Mouse (Mus musculus): Measurements from ENCODE around the gene Gm17349. TPM values are rescaled to one million over a fixed set of nuclear protein-coding genes. Genes with fewer than 3 reads are reported as not detected.
A peak's percentile ranks its signal among the peaks of the same experiment; 100 is the strongest.
"Not testable (repeated sequence)": the region's sequence is repeated elsewhere in the genome, so short reads cannot be mapped to it uniquely, and the experiment has no call there.

Gene Gm17349
- polyA plus RNA-seq (2015; fragmentation: Nextera tagmentation; extraction: Ambion mirVana) = not detected in 2 replicates

DNA sequence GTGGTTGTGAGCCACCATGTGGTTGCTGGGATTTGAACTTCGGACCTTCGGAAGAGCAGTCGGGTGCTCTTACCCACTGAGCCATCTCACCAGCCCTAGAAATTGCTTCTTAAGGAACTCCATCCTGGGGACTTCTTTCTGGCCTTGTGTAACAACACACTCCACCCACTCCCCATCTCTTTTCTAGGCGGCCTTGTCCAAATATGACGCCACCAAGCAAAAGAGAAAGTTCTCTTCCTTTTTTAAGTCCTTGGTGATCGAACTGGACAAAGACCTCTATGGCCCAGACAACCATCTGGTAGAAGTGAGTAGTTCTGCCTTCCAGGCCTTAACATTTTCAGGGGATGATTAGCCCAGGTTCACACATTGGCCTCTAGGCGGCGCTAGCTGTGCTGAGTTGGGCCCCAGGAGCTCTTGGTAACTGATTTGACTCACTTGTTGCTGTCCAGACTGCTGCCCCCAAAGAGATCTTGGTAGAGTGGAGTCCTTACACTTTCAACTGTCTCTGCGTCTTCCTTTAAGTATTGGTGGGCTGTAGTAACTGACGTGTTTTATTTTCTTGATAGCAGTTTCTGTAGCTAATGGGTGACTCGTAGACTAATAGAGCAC, at the start of gene Gm17349:
Gene Gm17349 (minus strand): TSS at position 51 of the 609 bp plus-strand sequence.
- WGBS = 63% methylated on average over 11 of the region's 11 CpGs
- H3K36me3 ChIP-seq = peaks cover 58% of the 10 kb centered on the region

DNA sequence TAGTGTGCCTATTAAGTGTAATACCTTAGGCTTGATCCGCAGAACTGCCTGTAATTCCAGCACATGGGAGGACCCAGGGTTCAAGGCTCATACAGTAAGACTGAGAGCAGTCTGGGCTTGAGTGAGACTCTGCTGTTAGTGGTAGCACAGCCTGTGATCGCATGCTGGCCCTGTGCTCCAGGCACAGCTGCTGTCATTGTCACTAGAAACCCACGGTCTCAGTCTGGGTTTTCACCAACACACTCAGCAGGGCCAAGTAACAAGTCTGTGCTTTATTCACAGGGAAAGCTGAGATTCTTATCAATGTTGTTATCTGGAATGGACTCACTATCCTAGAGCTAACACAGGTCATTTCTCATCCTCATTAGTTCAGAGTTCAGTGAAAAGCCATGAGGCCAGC, 48.9 kb upstream of the Gm17349 start:
- no peak overlapping the region for H3K4me2 ChIP-seq (replicated peaks)
- no peaks in the 10 kb centered on the region for H3K36me3 ChIP-seq
- no peaks in the 10 kb centered on the region for H3K4me1 ChIP-seq
- H3K9me3 ChIP-seq = no peaks in the 10 kb centered on the region
- no peak overlapping the region for H3K27ac ChIP-seq (replicated peaks)
- no peak for ATAC-seq (replicated peaks)
- 71% methylated on average over 3 of the region's 3 CpGs for WGBS
- H3K9ac ChIP-seq (replicated peaks) = no peak overlapping the region
- H3K27me3 ChIP-seq = no peaks in the 10 kb centered on the region
- H3K4me3 ChIP-seq = no peak overlapping the region

More for the DNA sequence above, at the start of gene Gm17349:
- H3K27ac ChIP-seq (replicated peaks) = peak within 1 kb of the TSS; percentile 95
- no peaks in the 10 kb centered on the region for H3K27me3 ChIP-seq
- H3K9ac ChIP-seq (replicated peaks) = peak within 1 kb of the TSS; percentile 39
- peak within 1 kb of the TSS; percentile 74 for H3K4me3 ChIP-seq
- peak within 1 kb of the TSS; percentile 71 for H3K4me2 ChIP-seq (replicated peaks)
- H3K4me1 ChIP-seq = peaks cover 37% of the 10 kb centered on the region
- ATAC-seq (replicated peaks) = no peak
- no peaks in the 10 kb centered on the region for H3K9me3 ChIP-seq

DNA sequence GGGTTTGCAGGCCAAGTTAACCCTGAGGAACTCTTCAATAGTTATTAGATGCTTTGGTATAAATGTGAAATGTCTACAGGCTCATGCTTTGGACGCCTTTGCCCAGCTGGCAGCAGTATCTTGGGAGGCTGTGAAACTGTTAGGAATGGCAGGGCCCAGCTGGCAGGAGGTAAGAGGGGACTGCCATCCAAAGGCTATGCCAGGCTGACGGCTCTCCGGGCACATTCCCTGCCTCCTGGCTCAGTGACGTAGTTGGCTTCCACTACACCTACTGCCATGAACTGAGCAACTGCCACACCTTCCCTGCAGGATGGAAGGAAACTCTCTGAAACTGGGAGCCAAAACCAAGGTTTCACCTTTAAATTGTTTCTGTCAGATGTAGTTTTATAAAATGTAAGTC, 34.9 kb upstream of the Gm17349 start:
- no peak for ATAC-seq (replicated peaks)
- no peak overlapping the region for H3K4me2 ChIP-seq (replicated peaks)
- H3K36me3 ChIP-seq = peaks cover 65% of the 10 kb centered on the region
- H3K4me1 ChIP-seq = no peaks in the 10 kb centered on the region
- no peak overlapping the region for H3K27ac ChIP-seq (replicated peaks)
- no peak overlapping the region for H3K9ac ChIP-seq (replicated peaks)
- H3K27me3 ChIP-seq = no peaks in the 10 kb centered on the region
- WGBS = 82% methylated on average over 4 of the region's 4 CpGs
- no peak overlapping the region for H3K4me3 ChIP-seq
- H3K9me3 ChIP-seq = no peaks in the 10 kb centered on the region

DNA sequence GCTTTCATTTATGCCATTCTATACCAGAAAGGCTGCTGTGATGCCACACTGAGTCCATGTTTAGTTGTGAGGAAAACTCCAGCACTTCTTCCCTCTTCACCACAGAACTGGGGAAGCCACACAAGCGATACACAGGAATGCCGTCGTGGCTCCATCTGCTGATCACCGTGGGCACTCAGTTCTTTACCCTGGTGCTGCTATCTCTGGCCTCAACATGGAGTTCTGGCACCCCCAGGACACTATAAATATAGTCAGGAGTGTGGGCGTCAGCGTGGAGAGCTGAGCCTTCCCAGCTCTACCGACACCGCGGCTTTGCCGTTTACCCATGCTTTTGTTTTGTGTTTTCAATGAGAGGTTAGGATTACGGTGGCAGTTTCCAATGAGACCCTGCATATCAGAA, 31.4 kb upstream of the Gm17349 start:
- H3K4me3 ChIP-seq = no peak overlapping the region
- H3K9ac ChIP-seq (replicated peaks) = no peak overlapping the region
- H3K27me3 ChIP-seq = no peaks in the 10 kb centered on the region
- WGBS = 90% methylated on average over 11 of the region's 11 CpGs
- peaks cover 65% of the 10 kb centered on the region for H3K36me3 ChIP-seq
- H3K9me3 ChIP-seq = no peaks in the 10 kb centered on the region
- ATAC-seq (replicated peaks) = no peak
- no peak overlapping the region for H3K27ac ChIP-seq (replicated peaks)
- no peak overlapping the region for H3K4me2 ChIP-seq (replicated peaks)
- H3K4me1 ChIP-seq = no peaks in the 10 kb centered on the region

DNA sequence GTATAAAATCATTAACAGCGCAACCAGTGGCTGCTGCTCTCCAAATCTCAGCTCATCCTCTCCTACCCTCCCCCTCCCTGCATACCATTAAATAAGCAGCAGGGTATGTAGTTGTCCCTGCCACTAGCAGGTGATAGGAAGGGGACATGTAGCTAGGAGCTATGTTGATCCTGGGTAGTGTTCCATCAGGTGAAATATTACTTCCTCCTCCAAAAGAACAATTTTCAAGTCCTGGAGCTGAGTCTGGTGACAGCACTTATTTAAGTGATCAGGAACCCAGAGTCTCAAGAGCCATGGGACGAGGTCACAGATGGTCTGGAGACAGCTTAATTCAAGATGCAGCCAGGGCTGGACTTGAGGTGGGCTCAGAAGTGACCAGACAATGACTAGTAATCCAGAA, 30.3 kb upstream of the Gm17349 start:
- Histone ChIP-seq H3K9me3 (no peaks in the 10 kb centered on the region), H3K4me1 (no peaks in the 10 kb centered on the region), H3K27ac (replicated peaks) (no peak overlapping the region), H3K4me3 (no peak overlapping the region), H3K27me3 (no peaks in the 10 kb centered on the region), H3K36me3 (peaks cover 65% of the 10 kb centered on the region), H3K4me2 (replicated peaks) (no peak overlapping the region), H3K9ac (replicated peaks) (no peak overlapping the region)
- no peak for ATAC-seq (replicated peaks)
- WGBS = 91% methylated on average over 2 of the region's 2 CpGs

DNA sequence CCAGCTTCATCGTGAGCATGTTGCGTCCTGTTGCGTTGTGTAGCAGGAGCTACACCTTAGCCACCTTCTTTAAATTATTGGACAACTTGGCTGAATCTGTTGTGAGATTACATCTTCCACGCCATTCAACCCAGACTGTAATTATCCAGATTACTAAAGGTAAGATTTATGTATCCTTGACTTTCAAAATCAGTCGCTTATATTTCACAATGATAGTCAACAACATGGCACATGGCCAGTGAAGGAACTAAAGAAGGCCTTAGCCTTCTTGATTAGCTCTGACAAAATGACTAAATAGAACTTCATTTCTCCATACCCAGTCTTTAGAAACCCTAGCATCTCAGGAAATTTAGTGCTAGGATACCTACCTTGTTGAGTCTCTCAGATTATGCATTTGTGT, 27.9 kb upstream of the Gm17349 start:
- no peak overlapping the region for H3K4me3 ChIP-seq
- H3K9me3 ChIP-seq = no peaks in the 10 kb centered on the region
- no peaks in the 10 kb centered on the region for H3K4me1 ChIP-seq
- ATAC-seq (replicated peaks) = no peak
- H3K36me3 ChIP-seq = peaks cover 57% of the 10 kb centered on the region
- no peak overlapping the region for H3K9ac ChIP-seq (replicated peaks)
- no peaks in the 10 kb centered on the region for H3K27me3 ChIP-seq
- H3K27ac ChIP-seq (replicated peaks) = no peak overlapping the region
- WGBS = 96% methylated on average over 5 of the region's 5 CpGs
- no peak overlapping the region for H3K4me2 ChIP-seq (replicated peaks)

DNA sequence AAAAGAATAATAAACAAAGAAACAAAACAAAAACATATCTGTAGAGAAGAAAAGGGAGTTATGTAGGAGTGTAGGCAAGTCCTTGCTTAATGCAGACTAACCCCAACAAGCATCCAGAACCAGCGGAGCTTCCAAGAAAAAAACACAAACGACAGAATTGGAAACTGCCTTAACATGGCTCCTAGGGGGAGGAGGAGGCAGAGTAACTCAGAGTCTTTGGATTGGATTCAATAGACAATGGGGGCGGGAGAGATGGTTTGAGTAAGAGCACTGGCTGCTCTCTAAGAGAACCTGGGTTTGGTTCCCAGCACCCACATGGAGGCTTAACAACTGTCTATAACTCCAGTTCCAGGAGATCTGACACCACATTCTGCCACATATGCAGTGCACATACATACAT, 26.4 kb upstream of the Gm17349 start:
- 92% methylated on average over 3 of the region's 3 CpGs for WGBS
- Histone ChIP-seq H3K27me3 (no peaks in the 10 kb centered on the region), H3K27ac (replicated peaks) (no peak overlapping the region), H3K9me3 (no peaks in the 10 kb centered on the region), H3K36me3 (peaks cover 53% of the 10 kb centered on the region), H3K4me3 (no peak overlapping the region), H3K4me2 (replicated peaks) (no peak overlapping the region), H3K4me1 (peaks cover 1% of the 10 kb centered on the region), H3K9ac (replicated peaks) (no peak overlapping the region)
- no peak for ATAC-seq (replicated peaks)

DNA sequence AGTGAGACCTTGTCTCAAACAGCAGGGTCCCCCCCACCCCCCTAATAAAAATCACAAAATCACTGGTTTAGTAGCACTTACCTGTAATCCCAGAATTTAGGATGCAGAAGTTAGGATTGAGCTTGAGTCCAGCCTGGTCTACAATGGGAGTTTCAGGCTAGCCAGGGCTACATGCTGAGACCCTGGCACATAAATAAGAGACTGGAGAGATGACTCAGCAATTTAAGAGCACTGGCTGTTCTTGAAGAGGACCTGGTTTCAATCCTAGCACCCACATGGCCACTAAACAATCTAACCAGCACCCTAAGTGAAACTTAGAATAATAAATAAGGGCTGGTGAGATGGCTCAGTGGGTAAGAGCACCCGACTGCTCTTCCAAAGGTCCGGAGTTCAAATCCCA, 25.9 kb upstream of the Gm17349 start:
- WGBS = 96% methylated on average over 2 of the region's 2 CpGs
- Histone ChIP-seq H3K27ac (replicated peaks) (no peak overlapping the region), H3K4me2 (replicated peaks) (no peak overlapping the region), H3K9ac (replicated peaks) (no peak overlapping the region), H3K27me3 (no peaks in the 10 kb centered on the region), H3K4me1 (peaks cover 6% of the 10 kb centered on the region), H3K36me3 (peaks cover 48% of the 10 kb centered on the region), H3K9me3 (no peaks in the 10 kb centered on the region), H3K4me3 (no peak overlapping the region)
- no peak for ATAC-seq (replicated peaks)

DNA sequence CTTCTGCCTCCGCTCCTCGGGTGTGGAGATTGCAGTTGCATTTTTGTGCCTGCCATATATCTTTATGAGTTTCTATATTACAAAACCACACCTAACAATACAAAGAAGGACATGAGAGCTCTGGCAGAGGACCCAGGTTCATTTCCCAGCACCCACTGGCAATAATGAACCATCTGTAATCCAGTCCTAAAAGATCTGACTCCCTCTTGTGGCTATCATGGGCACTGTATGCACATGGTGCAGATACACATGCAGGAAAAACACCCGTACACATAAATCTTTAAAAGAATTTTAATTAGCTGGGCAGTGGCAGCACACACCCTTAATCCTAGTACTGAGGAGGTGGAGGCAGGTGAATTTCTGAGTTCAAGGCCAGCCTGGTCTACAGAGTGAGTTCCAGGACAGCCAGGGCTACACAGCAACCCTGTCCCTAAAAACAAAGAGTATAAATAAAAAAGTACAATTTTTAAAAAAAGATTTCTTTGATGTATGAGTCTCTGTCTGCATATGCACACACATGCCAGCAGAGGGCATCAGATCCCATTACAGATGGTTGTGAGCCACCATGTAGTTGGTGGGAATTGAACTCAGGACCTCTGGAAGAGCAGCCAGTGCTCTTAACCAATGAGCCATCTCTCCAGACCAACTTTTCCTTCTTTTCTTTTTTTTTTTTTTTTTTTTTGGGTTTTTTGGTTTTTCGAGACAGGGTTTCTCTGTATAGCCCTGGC, 23.9 kb upstream of the Gm17349 start:
- H3K4me3 ChIP-seq = no peak overlapping the region
- 97% methylated on average over 4 of the region's 4 CpGs for WGBS

DNA sequence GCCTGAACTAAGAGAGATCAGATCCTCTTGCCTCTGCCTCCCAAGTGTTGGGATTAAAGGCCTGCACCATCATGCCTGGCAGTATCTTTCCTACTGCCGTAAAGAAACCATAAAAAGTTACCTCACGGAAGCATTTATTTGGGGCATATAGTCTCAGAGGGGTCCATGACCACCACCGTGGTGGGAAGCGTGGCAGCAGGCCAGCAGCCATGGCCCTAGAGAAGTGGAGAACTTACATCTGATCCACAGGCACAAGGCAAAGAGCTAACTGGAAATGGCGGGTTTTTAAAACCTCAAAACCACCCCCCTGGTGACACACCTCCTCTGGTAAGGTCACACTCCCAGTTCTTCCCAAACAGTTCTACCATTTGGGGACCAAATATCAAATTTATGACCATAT, 22.9 kb upstream of the Gm17349 start:
- H3K4me2 ChIP-seq (replicated peaks) = no peak overlapping the region
- H3K9ac ChIP-seq (replicated peaks) = no peak overlapping the region
- no peak overlapping the region for H3K4me3 ChIP-seq
- H3K36me3 ChIP-seq = peaks cover 36% of the 10 kb centered on the region
- no peaks in the 10 kb centered on the region for H3K27me3 ChIP-seq
- no peak for ATAC-seq (replicated peaks)
- 94% methylated on average over 5 of the region's 5 CpGs for WGBS
- peaks cover 26% of the 10 kb centered on the region for H3K4me1 ChIP-seq
- no peak overlapping the region for H3K27ac ChIP-seq (replicated peaks)
- H3K9me3 ChIP-seq = no peaks in the 10 kb centered on the region

More for the DNA sequence above, 23.9 kb upstream of the Gm17349 start:
- no peaks in the 10 kb centered on the region for H3K9me3 ChIP-seq
- ATAC-seq (replicated peaks) = no peak
- no peak overlapping the region for H3K9ac ChIP-seq (replicated peaks)
- H3K4me2 ChIP-seq (replicated peaks) = no peak overlapping the region
- no peak overlapping the region for H3K27ac ChIP-seq (replicated peaks)
- H3K4me1 ChIP-seq = peaks cover 17% of the 10 kb centered on the region
- H3K36me3 ChIP-seq = peaks cover 39% of the 10 kb centered on the region
- no peaks in the 10 kb centered on the region for H3K27me3 ChIP-seq

DNA sequence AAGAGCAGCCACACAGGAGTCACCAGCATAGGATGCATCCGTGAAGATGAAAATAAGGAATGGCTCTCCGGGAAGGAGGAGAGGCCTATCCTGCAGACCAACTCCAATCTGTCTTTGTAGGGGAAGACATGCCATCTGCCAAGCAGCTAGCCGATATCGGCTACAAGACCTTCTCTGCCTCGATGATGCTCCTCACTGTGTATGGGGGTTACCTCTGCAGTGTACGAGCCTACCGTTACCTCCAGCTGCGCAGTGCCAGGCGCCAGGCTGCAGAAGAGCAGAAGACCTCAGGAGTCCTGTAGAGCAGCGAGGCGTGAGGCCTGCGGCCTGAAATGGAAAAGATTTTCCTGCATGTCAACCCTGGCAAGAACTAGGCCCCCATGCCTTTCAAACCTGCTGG, 22.2 kb upstream of the Gm17349 start:
- H3K4me2 ChIP-seq (replicated peaks) = no peak overlapping the region
- H3K4me1 ChIP-seq = peaks cover 26% of the 10 kb centered on the region
- H3K27me3 ChIP-seq = no peaks in the 10 kb centered on the region
- no peaks in the 10 kb centered on the region for H3K9me3 ChIP-seq
- no peak for ATAC-seq (replicated peaks)
- H3K36me3 ChIP-seq = peaks cover 31% of the 10 kb centered on the region
- no peak overlapping the region for H3K27ac ChIP-seq (replicated peaks)
- no peak overlapping the region for H3K9ac ChIP-seq (replicated peaks)
- H3K4me3 ChIP-seq = no peak overlapping the region
- 96% methylated on average over 12 of the region's 12 CpGs for WGBS

DNA sequence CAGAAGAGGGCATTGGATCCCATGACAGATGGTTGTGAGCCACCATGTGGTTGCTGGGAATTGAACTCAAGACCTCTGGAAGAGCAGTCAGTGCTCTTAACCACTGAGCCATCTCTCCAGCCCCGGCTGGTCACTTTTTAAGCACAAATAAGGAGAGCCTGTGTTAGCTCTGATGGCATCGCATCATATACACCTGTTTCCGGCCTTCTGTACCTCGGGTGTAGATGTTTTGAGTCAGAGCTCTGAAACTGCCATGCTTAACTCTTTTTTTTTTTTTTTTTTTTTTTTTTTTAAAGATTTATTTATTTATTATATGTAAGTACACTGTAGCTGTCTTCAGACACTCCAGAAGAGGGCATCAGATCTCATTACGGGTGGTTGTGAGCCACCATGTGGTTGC, 21.7 kb upstream of the Gm17349 start:
- not testable (repeated sequence) for ATAC-seq (replicated peaks); H3K27me3 ChIP-seq; H3K27ac ChIP-seq (replicated peaks); H3K4me3 ChIP-seq; H3K4me2 ChIP-seq (replicated peaks); H3K9me3 ChIP-seq; H3K9ac ChIP-seq (replicated peaks)
- H3K4me1 ChIP-seq = peaks cover 26% of the 10 kb centered on the region
- 90% methylated on average over 4 of the region's 5 CpGs for WGBS
- peaks cover 28% of the 10 kb centered on the region for H3K36me3 ChIP-seq

DNA sequence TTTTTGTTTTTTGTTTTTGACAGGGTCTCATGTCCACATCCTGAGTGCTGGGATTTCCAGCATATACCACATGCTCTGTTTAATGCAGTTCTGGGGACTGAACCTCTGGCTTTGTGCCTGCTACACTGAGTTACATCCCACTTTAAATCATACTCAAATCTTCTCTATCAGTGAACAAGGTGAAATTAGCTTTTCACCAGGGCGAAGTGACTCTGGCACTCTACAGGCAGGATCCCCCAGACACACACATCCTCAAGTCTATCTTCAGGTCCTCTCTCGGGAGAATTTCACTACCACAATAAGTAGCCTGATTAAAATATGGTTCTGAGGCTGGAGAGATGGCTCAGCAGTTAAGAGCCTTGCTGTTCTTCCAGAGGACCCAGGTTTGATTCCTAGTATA, 21.3 kb upstream of the Gm17349 start:
- Histone ChIP-seq H3K27me3 (no peaks in the 10 kb centered on the region), H3K9me3 (no peaks in the 10 kb centered on the region), H3K9ac (replicated peaks) (peak overlapping the region; percentile 97), H3K4me2 (replicated peaks) (peak overlapping the region; percentile 83), H3K27ac (replicated peaks) (no peak overlapping the region), H3K36me3 (peaks cover 27% of the 10 kb centered on the region), H3K4me3 (peak overlapping the region; percentile 83), H3K4me1 (peaks cover 26% of the 10 kb centered on the region)
- ATAC-seq (replicated peaks) = no peak
- WGBS = 87% methylated on average over 2 of the region's 2 CpGs

All from forebrain, embryonic 15.5 days (tissue).